Mouse (Mus musculus): ENCODE results near the gene Gjb2.

Gene Gjb2

GRCm38 (mm10) chr14:57060052-57060451 is 44.5 kb downstream of the Gjb2 start:
- DNase-seq = peak in 1 of 2 experiments; percentile 55

GRCm38 (mm10) chr14:57057563-57058321 is 46.8 kb downstream of the Gjb2 start, which contains the start of gene Gja3:
TSS of gene Gja3 (minus strand) at chr14:57058100.
- DNase-seq = no peak

GRCm38 (mm10) chr14:57057204-57057562 is 47.3 kb downstream of the Gjb2 start:
- no peak for DNase-seq

- DNase-seq = no peak
Measured at GRCm38 (mm10) chr14:57052713-57053112, 51.8 kb downstream of the Gjb2 start.
